Mouse (Mus musculus) layer of hippocampus, postnatal 25 days (tissue): ENCODE measurements around the gene Etv1. TPM values are rescaled to one million over a fixed set of nuclear protein-coding genes. Genes with fewer than 3 reads are reported as not detected.

ENCODE experiments used
- DNase-seq, 2 experiments: peaks; one replicate each; pipeline ENCODE4 v3.0.0; 2022; ENCODE audit warnings: mixed read lengths in 2 of 2, low spot score in 1 of 2; ENCODE audit errors: extremely low spot score in 1 of 2
- total RNA-seq, 2 experiments: library from RNA; stranded (reverse); gene quantifications; 2 replicates each; pipeline ENCODE4 v1.2.3; 2021

The Etv1 gene
- total RNA-seq = 10 to 100 TPM; 82.8 to 96.0 TPM

DNA sequence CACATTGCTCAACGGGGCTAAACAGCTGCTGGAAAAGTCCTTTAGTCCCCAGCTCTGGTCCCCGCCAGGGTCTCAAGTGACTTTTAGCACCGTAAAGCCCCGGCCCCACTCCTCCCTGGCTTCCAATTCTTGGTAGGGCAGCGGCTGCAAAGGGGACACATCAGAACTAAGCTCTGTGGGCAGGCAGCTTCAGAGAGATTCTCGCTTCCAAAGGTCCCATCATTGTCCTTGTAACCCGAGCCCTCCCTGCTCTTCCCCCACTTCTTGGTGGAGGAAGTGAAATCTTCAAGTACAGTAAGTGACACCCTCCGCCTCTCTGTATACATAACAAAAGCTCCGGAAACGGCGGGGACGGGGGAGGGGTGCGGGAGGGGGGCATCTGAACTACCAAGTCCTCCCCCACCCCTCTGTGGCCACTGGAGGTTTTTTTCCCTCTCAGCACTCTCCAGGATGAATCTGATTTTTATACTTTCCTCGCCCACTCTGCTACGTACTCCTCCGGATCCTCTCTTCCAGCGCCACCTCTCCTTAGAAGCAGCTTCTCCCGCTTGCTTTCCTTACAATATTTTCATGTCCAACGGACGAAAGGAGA, at the start of gene Etv1:
Gene Etv1 (plus strand): TSS at position 195 of the 592 bp plus-strand sequence.
- peak; percentile 13 to 14 for DNase-seq

DNA sequence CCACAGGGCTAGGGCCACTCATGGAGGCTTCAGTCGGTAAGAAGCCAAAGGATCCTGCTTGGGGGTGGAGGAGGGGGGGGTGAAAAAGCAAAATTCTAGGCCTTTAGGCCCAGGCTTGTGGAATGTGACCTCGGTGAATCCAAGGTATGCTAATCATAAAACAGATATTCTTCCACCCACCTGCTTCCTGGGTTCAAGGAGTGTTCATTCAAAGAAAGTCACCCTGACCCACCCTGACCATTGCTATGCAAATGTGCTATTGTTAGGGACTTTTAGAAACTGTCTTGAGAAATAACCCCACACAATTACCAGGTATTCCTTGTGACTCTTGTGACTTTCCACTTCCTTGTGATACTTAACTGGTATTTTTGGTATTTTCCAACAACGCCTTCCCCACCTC, 49.5 kb upstream of the Etv1 start:
- no peak for DNase-seq

DNA sequence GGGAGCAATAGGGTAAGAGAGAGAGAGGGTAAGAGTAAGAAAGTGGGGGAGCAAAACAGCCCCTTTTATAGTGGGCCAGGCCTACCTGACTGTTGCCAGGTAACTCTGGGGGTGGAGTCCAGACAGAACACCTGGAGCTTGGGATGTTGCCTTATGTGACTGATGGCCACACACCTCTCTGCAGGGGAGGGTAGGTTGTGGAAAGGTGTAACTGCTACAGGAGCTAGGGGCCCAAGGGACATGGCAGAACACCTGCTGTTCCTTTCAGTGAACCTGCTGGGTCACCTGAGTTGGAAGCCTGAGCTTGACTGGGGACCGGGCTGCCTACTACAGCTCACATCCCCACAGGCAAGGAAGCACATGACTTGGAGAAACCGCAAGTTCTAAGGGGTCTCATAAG, 48.4 kb upstream of the Etv1 start:
- DNase-seq = no peak

DNA sequence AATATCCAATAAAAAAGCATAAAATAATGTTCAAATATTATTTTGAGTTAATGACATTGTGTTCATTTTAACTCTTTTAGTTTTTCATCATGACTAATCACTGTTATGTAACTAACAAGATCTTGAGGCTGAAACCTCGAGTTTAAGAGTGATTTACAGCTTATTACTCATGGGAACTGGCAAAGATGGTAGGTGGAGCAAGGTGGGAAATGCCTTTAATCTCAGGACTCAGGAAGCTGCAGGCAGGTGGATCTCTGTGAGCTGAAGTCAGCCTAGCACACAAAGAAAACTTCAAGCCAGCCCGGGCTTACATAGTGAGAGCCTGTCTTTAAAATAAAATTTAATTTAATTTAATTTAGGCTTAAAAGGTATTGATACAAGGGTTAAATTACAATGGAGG, 19.9 kb upstream of the Etv1 start:
- no peak for DNase-seq

DNA sequence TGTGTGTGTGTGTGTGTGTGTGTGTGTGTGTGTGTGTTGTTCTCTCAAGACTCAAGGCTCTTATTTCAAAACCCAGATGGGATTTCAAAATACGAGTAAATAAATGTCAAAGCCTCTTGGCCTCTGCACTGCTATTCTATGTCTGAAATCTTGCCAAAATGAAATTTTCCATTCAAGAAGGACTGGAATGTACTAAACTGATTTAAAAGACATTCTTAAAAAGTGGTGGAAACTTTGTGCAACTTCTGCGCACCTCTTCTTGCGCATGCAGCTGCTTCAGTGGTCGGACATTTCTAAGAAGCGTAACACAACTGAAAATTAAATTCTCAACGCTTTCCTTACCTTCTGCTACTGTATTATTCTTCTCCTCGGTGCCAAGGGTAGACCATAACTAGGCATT, 1.9 kb upstream of the Etv1 start:
- no peak for DNase-seq

DNA sequence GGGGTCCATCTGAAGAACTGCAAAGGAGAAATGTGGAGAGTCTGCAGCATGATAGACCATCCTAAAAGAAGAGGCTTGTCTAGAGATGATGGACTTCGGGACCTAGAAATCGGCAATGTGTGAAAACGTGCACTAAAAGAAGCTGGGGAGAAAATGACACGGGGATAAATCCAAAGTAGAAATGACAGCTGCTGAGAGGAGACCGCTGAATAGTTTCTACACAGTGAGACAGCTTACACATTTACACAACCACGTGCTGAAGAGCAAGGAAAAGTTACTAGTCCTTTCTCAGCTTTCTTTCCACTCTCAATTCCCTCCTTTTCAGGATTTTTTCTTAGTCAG, 1.3 kb upstream of the Etv1 start:
- DNase-seq = no peak

DNA sequence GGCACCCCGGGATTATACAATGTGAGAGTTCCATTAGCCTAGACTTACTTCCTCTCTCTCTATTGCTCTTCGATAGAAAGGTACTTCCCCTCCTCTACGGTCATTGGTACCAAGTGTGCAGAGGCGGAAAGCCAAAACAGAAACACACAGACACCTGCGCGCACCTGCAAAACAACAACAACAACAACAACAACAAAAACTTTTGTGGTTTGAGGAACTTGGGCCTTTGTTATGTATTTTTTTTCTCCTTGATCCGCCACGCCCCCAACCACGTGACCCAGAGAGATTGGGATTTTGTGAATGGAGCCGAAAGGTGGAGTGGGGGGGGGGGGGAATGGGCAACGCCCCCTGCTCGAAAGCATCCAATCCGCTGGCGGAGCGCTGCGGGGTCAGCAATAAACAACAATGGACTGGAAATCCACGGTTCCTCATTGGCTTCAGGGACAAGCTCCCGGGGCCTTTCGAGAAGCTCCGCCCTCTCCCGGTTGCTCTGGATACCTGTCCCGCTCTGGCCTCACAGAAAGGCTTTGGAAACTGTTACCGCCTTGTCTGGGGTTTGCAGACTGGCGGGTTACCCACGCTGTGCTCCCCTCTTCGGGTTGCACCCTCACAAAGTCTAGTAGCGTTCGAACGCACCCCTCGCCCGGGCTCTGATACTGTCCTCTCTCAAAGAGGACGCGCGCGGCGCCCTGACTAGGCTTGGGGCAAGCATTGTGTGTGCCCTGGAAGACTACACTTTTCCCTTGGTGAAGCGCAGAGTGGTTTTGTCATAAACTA, 693 bp upstream of the Etv1 start:
- DNase-seq = peak; percentile 50 to 59

DNA sequence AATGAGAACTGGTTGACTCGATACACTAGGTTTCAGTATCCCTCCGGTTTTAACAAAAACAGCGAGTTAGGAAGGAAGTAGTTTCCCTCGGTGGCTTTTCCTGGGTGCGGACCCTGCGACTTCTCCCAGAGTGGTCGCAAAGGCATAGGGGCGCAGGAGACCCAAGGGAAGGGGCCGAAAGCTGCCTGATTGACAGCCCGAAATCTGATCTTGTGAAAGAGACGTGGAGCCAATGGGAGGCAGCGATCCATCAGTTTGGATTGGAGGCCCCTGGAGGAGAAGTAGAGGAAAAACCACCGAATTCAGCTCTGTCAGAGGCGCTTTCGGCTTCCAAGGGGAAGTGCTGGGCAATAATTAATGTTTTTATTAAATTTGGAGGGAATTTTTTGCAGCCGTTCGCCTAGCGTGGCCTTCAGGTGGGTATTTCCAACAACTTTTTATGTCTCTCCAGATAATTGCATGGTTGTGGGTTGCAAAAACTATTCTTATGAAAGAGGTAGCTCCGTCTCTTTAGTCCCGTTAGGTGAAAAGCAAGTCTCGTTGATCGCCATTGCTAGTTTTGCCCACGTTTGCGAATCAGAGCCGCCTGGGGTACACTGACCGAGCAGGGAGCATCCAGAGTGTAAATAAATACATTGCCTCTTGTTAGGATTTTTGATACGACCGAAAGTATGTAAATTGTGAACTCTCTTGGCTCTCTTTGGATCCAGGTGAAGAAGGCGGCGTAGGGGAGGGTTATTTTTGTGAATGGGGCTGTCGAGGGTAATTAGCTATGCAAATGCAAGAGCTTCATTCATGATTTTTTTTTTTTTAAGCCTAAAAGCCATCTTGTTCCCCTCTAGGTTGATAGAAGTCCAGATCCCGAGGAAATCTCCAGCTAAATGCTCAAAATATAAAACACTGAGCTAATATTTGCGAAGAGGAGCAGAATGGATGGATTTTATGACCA, 1.1 kb downstream of the Etv1 start:
- peak; percentile 54 to 59 for DNase-seq

DNA sequence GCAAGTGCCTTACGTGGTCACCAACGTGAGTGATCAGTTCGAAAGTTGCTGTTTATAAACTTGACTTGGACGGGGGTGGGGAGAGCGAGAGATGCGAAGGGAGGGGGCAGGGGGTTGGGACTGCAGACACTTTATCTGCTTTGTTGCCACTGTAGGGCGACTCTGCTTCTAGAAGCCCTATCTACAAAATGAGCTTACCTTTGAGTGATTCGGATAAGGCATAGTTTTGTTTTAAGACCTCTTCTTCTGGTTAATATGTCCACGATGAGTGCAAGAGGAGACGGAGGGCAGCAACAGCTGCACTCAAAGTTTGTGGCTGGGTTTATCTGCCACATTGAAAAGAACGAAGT, 1.8 kb downstream of the Etv1 start:
- DNase-seq = no peak

DNA sequence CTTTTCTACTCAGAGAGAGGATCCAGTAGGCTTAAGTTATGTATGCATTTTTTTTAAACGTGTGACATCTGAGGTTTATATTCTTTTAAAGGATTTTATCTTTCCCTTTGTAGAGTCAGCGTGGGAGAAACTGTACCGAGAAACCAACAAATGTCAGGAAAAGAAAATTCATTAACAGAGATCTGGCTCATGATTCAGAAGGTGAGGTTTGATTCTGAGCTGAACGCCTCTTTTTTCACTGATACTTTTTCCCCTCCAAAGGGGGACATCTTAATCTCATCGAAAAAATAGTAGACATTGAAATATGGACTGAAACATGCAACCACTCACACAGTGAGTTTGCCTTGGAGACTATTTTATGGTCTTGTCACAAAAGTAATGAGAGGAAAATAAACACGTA, 2.5 kb downstream of the Etv1 start:
- no peak for DNase-seq

DNA sequence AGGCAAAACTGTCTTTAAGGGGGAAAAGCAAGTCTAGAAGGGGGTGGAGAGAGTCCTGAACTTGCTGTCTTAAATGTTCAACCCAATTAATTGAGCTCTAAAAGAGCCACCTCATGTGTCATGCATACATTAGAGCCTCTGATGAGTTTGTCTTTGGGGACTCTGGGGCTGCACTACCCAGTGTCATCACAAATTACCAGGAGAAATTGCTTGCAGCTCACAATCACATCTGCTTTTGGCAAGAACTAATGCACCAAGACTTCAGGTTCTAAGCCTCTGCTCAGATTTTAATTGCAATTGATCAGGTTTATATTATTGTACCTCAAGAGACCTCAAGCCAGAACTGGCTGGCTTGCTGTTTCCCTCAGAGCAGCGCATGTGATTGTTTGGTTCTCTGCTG, 4.1 kb downstream of the Etv1 start:
- DNase-seq = no peak

DNA sequence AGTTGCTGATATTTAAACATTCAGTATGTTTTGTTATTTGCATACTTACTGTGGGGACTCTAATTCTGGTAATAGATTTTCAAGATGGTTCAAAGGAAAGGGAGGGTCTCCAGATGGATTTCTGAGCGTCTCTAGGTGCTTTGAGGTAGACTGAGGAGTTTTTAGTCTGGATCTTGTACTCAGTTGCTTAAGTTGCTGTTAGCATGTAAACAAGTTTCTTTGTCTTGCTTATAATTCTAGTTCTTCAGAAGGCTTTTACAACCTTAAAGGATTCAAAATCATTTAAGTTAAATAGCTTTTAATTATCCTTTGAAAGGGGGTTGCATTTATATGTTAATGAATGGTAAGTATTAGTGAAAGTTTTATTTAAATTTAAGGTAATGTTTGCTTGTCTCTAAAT, 5.0 kb downstream of the Etv1 start:
- no peak for DNase-seq

DNA sequence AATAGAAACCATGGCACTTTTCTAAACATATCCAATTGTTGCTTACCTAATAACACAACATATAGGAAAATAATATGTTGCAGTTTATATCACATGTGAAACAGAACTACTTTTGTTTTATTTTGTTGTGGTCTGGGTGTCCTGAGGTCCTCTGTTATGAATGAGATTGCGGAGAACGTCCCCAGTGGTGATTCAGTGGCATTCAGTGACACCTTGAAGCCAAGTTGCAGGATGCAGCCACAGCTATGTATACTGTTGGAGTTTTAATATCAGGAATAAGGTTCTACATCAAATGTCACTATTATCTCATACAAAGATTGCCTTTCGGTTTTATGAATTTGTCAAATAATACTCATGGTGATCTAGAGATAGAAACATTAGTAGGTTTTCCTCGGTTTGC, 7.4 kb downstream of the Etv1 start:
- DNase-seq = no peak

DNA sequence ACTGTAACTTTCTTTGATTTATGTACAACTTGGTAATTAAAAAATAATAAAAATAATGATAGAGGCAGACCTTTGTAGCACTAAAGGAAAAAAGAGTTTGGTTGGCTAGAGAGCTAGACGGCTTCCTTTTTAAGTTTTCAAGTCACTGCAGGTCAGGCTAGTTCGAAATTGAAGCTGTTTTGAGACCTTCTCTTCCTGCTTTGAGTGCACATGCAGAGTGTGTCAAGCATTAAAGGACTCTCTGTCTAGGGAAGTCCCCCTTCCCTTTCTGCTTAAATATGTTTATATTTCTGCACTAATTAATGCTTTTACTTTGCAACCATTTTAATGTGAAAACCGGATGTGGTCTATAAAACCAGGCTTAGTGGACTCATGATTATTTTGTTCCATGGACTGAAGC, 8.5 kb downstream of the Etv1 start:
- DNase-seq = no peak

DNA sequence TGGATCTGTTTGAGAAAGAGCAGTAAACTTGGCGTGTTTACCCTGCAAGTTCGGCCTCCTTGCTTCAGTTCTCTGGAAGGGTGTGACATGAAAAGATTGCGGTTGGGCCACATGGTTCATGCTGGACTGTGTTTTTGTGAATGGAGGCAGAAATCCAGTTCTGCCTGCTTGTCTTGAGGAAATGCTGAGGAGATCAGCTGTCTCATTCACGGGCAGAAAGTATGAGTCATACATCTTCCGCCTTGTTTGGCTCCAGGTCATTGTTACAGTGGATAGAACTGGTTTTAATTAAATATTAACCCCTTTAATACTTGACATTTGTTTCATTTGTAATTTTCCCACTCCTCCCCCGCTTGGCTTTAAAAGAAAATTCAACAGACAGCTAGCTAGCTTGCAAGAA, 9.4 kb downstream of the Etv1 start:
- DNase-seq = no peak

DNA sequence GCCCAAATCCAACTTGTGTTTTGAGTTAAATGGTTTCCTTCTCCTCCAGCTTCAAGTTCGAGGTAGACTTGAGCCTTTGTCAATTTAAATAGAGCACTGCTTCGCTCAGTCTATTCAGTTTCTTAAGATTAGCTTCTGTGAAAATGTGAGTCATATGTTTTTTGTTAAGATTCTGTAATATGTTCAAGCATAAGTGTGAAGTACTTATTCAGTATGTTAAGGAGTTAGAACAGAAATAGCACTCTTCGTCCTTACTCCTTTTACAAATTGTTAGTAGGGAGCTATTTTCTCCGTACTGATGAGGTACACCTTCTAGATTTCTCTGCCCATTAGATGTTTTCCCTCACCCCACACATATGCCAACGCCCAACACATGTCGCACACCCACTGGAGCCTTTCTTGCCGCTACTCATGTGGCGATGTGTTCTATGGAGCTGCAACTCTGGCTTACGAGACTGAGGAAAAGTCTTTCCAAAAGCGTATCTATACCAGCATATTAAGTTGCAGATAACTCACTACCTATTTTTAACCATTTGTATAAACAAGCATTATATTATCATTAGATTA, 10.7 kb downstream of the Etv1 start:
- DNase-seq = no peak

DNA sequence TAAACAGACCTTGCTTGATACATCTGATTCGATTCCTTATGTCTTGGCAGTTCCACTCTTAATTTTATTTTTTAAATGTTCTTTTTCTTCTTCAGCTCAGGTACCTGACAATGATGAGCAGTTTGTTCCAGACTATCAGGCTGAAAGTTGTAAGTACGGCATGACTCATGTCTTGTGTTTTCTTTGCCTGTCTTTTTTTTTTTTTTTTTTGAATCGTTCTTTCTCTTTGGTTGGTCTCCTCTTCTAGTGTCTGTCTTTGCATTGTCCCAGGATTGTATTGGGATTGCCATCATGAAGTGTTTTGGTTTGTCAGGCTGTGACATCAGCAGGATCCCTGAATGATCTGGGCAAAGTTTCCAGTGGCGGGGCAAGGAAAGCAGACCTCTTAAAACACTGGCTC, 13.9 kb downstream of the Etv1 start:
- DNase-seq = no peak

DNA sequence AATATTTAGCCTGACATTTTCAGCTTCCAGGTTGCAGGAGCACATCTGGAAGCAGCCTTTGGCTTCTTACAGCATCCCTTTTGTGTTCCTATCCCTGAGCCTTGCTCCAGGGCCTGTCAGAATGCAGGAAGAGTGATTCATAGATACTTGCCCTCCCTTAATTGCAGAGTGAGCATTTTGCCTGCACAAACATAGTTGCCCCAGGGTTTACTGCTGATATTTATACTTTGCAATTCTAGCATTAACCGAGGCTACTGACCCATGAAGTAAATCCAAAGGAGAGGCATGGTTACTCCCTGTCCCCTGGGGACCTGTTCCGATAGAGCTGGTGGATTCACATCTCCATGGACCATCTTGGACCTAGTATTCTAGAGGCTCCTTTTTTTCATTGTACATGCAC, 14.5 kb downstream of the Etv1 start:
- no peak for DNase-seq

DNA sequence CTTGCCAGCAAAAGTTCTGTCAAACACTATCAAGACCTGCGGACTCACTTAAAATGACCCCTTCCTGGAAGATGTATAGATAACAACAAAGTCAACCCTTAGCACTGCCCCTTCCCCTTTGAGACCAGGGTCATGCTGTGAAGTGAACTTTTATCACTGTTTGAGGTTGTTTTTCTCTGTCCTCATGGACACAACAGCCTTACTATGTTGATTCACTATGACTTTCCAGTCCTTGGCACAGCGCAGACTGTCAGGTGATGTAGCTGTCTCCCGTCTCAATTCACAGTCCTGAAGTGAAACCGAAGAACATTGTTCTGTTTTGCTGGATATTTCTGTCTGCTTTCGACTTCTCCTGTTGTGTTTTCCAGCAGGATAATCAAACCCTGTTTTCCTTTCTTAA, 27.9 kb downstream of the Etv1 start:
- no peak for DNase-seq

DNA sequence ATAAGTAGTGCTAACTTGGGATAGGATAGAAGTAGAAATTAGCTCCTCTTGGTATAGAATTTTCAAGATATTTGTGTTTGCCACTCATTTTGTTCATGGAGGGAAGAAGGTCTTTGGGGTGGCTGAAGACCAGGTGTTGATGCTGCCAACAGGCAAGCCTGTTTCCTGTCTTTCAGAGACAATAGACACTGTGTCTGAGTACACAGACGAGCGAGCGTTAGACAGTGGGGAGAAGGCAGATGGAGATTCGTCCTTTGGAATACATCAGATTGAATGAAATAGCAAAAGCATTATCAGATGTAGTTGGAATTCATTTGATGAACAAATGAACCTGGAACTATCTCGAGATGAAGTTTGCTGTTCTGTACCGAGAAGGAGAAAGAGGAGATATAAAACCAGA, 33.2 kb downstream of the Etv1 start:
- no peak for DNase-seq
